Mouse (Mus musculus) neural tube, embryonic 15.5 days (tissue): Measurements from ENCODE around the gene Plpp1. TPM values are rescaled to one million over a fixed set of nuclear protein-coding genes. Genes with fewer than 3 reads are reported as not detected.

Experiments used
- ATAC-seq: fragments of 200-750 bp; cut with Nextera tagmentation; 2 replicates; pipeline ENCODE4 v1.8.0; 2017; ENCODE audit warnings: mild to moderate bottlenecking, moderate TSS enrichment, moderate library complexity; ENCODE audit not compliant: low FRiP score
- H3K27ac ChIP-seq: fragments of 300-500 bp; sonication (generic); replicated peaks from 2 replicates; pipeline ENCODE4 v1.5.1; 2015; ENCODE audit warnings: mild to moderate bottlenecking, inconsistent platforms
- H3K27me3 ChIP-seq: fragments of 300-500 bp; sonication (generic); replicated peaks from 2 replicates; pipeline ENCODE4 v1.6.1; 2015; ENCODE audit warnings: inconsistent platforms
- H3K36me3 ChIP-seq: fragments of 300-500 bp; sonication (generic); 2 replicates; pipeline ENCODE4 v1.6.1; 2015; ENCODE audit warnings: inconsistent platforms
- H3K4me1 ChIP-seq: fragments of 300-500 bp; sonication (generic); 2 replicates; pipeline ENCODE4 v1.6.1; 2015; ENCODE audit warnings: inconsistent platforms
- H3K4me2 ChIP-seq: fragments of 300-500 bp; sonication (generic); 2 replicates; pipeline ENCODE4 v1.6.1; 2015; ENCODE audit warnings: inconsistent platforms, mild to moderate bottlenecking, moderate library complexity
- H3K4me3 ChIP-seq: fragments of 300-500 bp; sonication (generic); replicated peaks from 2 replicates; pipeline ENCODE4 v1.5.1; 2015; ENCODE audit warnings: mild to moderate bottlenecking, inconsistent platforms
- H3K9ac ChIP-seq: fragments of 300-500 bp; sonication (generic); replicated peaks from 2 replicates; pipeline ENCODE4 v1.6.1; 2015; ENCODE audit warnings: mild to moderate bottlenecking, inconsistent platforms
- H3K9me3 ChIP-seq: fragments of 300-500 bp; sonication (generic); replicated peaks from 2 replicates; pipeline ENCODE4 v1.6.1; 2016; ENCODE audit warnings: inconsistent platforms
- WGBS: fragments of 180-500 bp; shearing (Covaris S2); methylation state at CpG from one replicate; pipeline ENCODE4 v1.1.7; 2015; ENCODE audit warnings: mixed read lengths; 5-methylcytosine and 5-hydroxymethylcytosine counted together
- polyA plus RNA-seq: library from polyadenylated mRNA; unstranded; fragments of >200 nt; fragmentation: Nextera tagmentation; extraction: Ambion mirVana; gene quantifications from 2 replicates; pipeline ENCODE4 v1.2.1, GENCODE M21; 2015

Gene Plpp1
- polyA plus RNA-seq, 1 experiment from 2014 or later, result 77.0 TPM

DNA sequence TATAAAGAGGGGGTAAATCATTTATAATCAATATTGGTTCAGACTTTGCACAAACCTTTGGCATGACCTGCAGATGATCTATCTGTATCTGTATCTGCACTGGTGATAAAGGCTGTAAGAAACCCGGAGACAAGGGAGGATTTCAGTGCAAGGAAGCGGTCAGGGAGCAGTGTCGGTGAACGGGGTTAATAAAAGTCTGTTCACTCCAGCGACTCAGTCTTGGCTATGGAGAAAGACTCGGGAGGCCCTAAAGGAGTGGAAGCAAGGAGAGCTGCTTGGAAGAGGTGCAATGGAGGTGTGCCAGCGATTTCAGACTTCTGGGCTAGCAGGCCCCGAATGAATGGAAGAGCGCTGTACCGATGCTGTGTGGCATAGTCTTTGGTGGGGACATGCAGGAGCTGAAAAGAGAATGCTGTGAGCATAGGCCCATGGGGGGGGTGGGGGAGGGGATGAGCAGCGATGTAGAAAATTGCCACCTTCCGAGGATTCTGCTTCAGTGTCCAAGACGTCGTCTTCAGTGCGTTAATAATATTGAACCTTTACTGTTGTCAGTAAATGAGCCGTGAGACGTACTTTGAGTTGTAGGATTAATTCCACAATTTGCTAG lies 53.2 kb downstream of the Plpp1 start:
- Histone ChIP-seq H3K9me3 (no peaks in the 10 kb centered on the region), H3K27ac (no peak overlapping the region), H3K4me3 (no peak overlapping the region), H3K27me3 (no peaks in the 10 kb centered on the region), H3K4me2 (no peak overlapping the region), H3K36me3 (peaks cover 9% of the 10 kb centered on the region), H3K4me1 (peaks cover 5% of the 10 kb centered on the region; the same call in 1 of the 2 replicates), H3K9ac (no peak overlapping the region)
- no peak for ATAC-seq
- WGBS, result 34% methylated on average over 17 of the region's 17 CpGs

DNA sequence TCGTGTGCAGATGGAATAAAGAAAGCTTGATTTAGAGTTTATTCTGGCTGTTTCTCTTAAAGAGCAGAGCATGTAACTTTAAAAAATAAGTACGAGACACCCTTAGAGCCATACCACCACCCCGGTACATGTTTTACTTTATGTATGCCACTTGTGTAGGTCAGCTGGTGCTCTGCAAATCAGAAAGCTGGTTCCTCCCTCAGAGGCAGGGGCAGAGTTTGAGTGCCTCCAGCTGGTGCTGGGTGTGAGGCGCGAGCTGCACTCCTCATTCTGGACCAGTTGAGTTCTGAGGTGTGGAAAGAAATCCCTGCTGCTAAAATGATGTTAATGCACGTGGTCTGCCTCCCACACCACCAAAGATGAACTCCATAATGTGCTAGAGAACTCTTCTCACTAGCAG lies 53.8 kb downstream of the Plpp1 start:
- no peak overlapping the region for H3K27ac ChIP-seq
- peaks cover 5% of the 10 kb centered on the region; the same call in 1 of the 2 replicates for H3K4me1 ChIP-seq
- WGBS, result 58% methylated on average over 6 of the region's 6 CpGs
- no peak overlapping the region for H3K9ac ChIP-seq
- no peak for ATAC-seq
- no peaks in the 10 kb centered on the region for H3K9me3 ChIP-seq
- peaks cover 13% of the 10 kb centered on the region for H3K36me3 ChIP-seq
- H3K4me2 ChIP-seq, result no peak overlapping the region
- no peaks in the 10 kb centered on the region for H3K27me3 ChIP-seq
- no peak overlapping the region for H3K4me3 ChIP-seq

DNA sequence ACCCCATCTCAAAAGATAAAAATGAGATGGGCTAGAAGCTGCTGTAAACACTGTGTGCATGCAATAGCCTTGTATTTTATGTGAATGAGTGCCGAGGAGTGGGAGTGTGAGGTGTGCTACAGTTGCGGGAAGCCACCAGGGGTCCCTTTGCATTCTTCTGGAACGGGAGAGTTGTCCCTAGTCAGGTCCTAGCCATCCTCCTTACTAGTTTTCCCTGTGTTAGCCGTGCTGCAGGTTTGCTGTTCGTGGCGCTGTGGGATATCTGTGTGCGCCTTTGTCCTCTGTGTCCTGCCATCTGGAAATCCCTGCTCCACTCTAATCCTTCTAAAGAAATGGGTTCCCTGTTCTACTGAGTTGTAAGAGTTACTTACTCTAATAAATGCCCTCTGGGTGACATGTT lies 57.3 kb downstream of the Plpp1 start:
- peaks cover 5% of the 10 kb centered on the region; the same call in 1 of the 2 replicates for H3K4me1 ChIP-seq
- H3K36me3 ChIP-seq, result peaks cover 27% of the 10 kb centered on the region
- no peaks in the 10 kb centered on the region for H3K27me3 ChIP-seq
- H3K4me2 ChIP-seq, result no peak overlapping the region
- ATAC-seq, result no peak
- H3K9me3 ChIP-seq, result no peaks in the 10 kb centered on the region
- no peak overlapping the region for H3K4me3 ChIP-seq
- H3K9ac ChIP-seq, result no peak overlapping the region
- H3K27ac ChIP-seq, result no peak overlapping the region
- WGBS, result 85% methylated on average over 7 of the region's 7 CpGs

DNA sequence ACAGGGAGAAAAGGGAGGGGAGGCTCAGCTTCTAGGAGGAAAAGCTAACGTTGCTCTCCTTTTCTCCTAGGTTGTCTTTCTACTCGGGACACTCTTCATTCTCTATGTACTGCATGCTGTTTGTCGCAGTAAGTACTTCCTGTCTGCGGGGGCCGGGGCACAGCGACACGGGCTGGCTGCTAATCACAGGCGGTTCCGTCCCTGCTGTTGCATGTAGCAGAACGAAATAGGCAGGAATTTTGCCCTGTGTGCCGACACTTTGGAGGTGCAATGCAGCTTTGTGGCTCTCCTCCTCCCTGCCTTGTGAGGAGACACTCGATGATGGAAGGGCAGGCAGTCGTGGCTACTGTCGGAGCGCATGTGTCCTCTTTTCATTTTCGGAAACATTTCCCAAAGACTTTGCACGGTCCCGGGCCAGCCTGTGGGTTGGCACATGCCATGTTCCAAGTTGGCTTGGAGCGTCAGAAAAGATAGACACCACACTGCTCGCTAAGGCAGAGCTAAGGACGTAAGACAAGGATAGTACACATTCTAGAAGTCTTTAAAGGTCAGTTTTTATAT lies 59.1 kb downstream of the Plpp1 start:
- 90% methylated on average over 21 of the region's 21 CpGs for WGBS
- ATAC-seq, result no peak

DNA sequence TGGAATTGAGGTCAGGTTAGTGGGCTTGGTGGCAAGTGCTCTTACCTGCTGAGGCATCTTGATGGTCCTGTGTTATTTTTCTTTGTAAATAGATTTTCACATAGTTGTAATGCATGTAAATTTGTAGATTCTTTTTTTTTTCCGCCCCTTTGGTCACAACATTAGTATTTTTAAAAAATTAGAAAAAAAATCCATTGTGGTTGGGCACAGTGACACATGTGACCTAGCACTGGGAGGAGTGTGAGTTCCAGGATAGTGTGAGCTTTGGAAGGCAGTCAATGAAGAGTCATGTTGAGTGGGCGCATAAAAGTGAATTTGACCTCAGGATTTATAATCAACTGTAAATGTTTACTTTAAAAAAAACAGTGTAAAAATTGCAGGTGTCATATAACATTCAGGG lies 59.8 kb downstream of the Plpp1 start:
- 92% methylated on average over 2 of the region's 2 CpGs for WGBS
- no peaks in the 10 kb centered on the region for H3K9me3 ChIP-seq
- H3K27ac ChIP-seq, result no peak overlapping the region
- H3K4me2 ChIP-seq, result no peak overlapping the region
- no peaks in the 10 kb centered on the region for H3K27me3 ChIP-seq
- H3K9ac ChIP-seq, result no peak overlapping the region
- no peaks in the 10 kb centered on the region for H3K4me1 ChIP-seq
- ATAC-seq, result no peak
- H3K36me3 ChIP-seq, result peaks cover 36% of the 10 kb centered on the region
- H3K4me3 ChIP-seq, result no peak overlapping the region

More for the DNA sequence above, 59.1 kb downstream of the Plpp1 start:
- Histone ChIP-seq H3K9me3 (no peaks in the 10 kb centered on the region), H3K4me2 (no peak overlapping the region), H3K27ac (no peak overlapping the region), H3K36me3 (peaks cover 33% of the 10 kb centered on the region), H3K27me3 (no peaks in the 10 kb centered on the region), H3K9ac (no peak overlapping the region), H3K4me3 (no peak overlapping the region), H3K4me1 (no peaks in the 10 kb centered on the region)

DNA sequence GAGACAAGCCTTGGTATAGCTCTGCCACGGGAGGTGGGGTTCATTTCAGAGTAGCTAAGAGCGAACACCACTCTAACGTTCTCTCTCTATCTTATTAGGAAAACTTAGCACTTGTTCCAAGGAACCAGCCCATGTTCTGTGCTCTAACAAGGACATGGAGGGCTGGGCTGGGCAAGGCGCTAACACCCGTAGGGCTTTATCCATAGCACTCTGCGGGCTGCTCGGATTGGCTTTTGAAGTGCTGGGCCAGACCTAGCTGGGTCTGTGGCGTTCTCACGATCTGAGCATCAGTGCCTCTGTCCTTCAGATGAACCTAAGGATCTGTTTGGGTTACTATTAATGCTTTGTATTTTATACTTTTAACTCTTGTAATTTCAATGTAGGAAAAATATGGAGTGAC lies 60.3 kb downstream of the Plpp1 start:
- Histone ChIP-seq H3K27me3 (no peaks in the 10 kb centered on the region), H3K4me3 (no peak overlapping the region), H3K9ac (no peak overlapping the region), H3K4me1 (no peaks in the 10 kb centered on the region), H3K36me3 (peaks cover 41% of the 10 kb centered on the region), H3K4me2 (no peak overlapping the region), H3K9me3 (no peaks in the 10 kb centered on the region), H3K27ac (no peak overlapping the region)
- WGBS, result 95% methylated on average over 9 of the region's 9 CpGs
- no peak for ATAC-seq

DNA sequence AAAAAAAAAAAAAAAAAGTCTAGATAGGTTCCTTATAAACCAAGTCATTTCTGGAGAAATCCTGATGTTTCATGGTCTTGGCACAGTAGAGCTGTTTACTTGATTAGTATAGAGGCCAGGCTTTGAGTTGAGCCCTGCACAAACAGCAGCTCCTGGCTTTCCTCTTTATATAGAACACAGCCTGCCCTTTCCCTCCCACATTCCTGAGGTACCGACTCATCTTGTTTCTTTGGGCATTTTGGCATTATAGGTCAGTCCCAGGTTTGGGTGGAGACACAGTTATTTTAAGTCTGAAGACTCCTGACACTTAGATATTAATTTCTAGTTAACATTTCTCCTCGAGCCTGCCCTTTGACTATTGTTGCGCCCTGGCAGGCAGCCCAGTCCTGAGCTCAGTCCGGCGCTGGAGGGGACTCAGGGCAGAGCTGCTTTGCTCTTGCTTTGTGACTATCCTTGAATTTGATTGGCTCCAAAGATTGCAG lies 61.3 kb downstream of the Plpp1 start:
- no peak for ATAC-seq
- H3K9ac ChIP-seq, result no peak overlapping the region
- 47% methylated on average over 5 of the region's 5 CpGs for WGBS
- no peaks in the 10 kb centered on the region for H3K9me3 ChIP-seq
- H3K27ac ChIP-seq, result no peak overlapping the region
- H3K27me3 ChIP-seq, result no peaks in the 10 kb centered on the region
- H3K4me3 ChIP-seq, result no peak overlapping the region
- no peak overlapping the region for H3K4me2 ChIP-seq
- H3K36me3 ChIP-seq, result peaks cover 48% of the 10 kb centered on the region
- no peaks in the 10 kb centered on the region for H3K4me1 ChIP-seq

DNA sequence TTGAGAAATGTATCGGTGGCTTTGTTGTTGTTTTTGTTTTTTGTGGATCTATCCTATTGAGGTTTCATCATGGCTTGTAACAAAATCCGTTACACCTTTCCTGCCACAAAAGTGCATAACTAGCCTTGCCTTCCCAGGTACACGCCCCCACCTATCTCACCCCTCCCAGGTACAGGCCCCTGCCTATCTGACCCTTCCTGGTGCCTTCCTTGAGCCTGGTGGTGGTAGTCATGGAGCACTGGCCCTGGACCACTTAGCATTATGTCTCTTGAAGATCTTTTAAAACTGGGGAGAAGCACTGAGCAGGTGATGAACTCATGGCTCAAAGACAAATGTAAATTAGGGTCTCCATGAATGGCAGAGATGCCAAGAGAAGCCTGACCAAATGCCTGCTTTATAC lies 61.8 kb downstream of the Plpp1 start:
- no peak for ATAC-seq
- Histone ChIP-seq H3K27ac (no peak overlapping the region), H3K27me3 (no peaks in the 10 kb centered on the region), H3K36me3 (peaks cover 46% of the 10 kb centered on the region), H3K4me2 (no peak overlapping the region), H3K4me1 (no peaks in the 10 kb centered on the region), H3K4me3 (no peak overlapping the region), H3K9me3 (no peaks in the 10 kb centered on the region), H3K9ac (no peak overlapping the region)
- 83% methylated on average over 3 of the region's 3 CpGs for WGBS

DNA sequence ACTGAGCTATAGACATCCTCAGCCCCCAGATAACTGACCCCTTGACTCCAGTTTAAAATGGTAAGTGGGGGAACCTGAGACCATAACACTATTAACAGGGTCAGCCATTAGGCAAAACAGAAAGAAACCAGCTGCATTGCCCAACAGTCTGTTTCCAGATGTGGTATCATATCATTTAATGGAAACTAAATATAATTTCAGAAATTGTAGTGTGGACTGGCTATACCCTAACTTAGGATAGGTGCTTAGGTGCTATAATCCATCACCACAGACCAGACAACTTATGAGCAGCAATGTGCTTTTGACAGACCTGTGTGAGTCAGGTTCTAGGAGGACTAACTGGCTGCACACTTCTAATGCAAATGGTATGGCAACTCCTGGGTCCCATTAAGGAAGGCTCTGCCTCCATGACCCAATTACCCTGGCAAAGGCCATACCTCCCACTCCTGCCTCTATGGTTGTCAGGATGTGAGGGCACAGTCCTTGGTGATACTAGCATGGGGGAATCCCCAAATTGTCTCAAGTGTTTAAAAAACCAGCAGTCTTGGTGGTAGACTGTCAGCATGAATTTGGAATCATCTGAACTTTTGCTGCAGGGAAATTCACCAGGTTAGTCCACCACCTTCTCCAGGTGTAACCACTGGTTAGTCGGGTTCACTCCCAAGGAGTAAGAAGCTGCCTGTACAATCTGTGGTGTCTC lies 62.5 kb downstream of the Plpp1 start:
- 100% methylated on average over 1 of the region's 1 CpGs for WGBS
- H3K36me3 ChIP-seq, result peaks cover 53% of the 10 kb centered on the region
- no peak overlapping the region for H3K27ac ChIP-seq
- H3K9ac ChIP-seq, result no peak overlapping the region
- H3K4me1 ChIP-seq, result no peaks in the 10 kb centered on the region
- no peak overlapping the region for H3K4me3 ChIP-seq
- ATAC-seq, result no peak
- no peaks in the 10 kb centered on the region for H3K9me3 ChIP-seq
- no peak overlapping the region for H3K4me2 ChIP-seq
- no peaks in the 10 kb centered on the region for H3K27me3 ChIP-seq

DNA sequence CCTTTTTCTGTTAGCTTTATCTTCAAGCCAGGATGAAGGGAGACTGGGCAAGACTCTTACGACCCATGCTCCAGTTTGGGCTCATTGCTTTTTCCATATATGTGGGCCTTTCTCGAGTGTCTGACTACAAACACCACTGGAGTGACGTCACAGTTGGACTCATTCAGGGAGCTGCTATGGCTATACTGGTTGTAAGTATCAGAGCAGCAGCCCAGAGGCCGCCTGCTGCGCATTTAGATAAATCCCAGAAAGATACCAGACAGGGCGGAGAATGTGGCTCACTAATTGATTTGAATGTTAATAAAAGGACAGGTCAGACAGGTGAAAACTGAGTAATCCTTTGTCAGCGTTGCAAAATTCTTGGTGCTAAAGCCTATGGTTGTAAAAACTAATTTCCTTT lies 66.2 kb downstream of the Plpp1 start:
- Histone ChIP-seq H3K9me3 (no peaks in the 10 kb centered on the region), H3K9ac (no peak overlapping the region), H3K4me2 (no peak overlapping the region), H3K27me3 (no peaks in the 10 kb centered on the region), H3K4me1 (no peaks in the 10 kb centered on the region), H3K27ac (no peak overlapping the region), H3K36me3 (peaks cover 69% of the 10 kb centered on the region), H3K4me3 (no peak overlapping the region)
- WGBS, result 91% methylated on average over 7 of the region's 7 CpGs
- ATAC-seq, result no peak

DNA sequence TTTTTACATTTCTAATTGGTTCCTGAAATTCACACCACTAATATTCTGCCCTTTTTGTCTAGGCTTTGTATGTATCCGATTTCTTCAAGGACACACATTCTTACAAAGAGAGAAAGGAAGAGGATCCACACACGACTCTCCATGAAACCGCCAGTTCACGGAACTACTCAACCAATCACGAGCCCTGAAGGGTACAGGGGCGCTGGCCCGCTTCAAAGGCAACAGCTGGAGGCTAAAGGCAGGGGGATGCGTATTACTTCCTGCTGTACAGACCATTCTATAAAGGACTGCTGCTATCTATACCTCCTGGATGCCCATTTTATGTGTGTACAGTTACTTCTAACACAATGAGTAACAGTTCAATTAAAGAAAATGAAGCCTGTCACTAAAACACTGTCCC lies 66.8 kb downstream of the Plpp1 start:
- Histone ChIP-seq H3K36me3 (peaks cover 75% of the 10 kb centered on the region), H3K4me2 (no peak overlapping the region), H3K4me3 (no peak overlapping the region), H3K27me3 (no peaks in the 10 kb centered on the region), H3K27ac (no peak overlapping the region), H3K4me1 (no peaks in the 10 kb centered on the region), H3K9me3 (no peaks in the 10 kb centered on the region), H3K9ac (no peak overlapping the region)
- WGBS, result 91% methylated on average over 8 of the region's 8 CpGs
- ATAC-seq, result no peak

DNA sequence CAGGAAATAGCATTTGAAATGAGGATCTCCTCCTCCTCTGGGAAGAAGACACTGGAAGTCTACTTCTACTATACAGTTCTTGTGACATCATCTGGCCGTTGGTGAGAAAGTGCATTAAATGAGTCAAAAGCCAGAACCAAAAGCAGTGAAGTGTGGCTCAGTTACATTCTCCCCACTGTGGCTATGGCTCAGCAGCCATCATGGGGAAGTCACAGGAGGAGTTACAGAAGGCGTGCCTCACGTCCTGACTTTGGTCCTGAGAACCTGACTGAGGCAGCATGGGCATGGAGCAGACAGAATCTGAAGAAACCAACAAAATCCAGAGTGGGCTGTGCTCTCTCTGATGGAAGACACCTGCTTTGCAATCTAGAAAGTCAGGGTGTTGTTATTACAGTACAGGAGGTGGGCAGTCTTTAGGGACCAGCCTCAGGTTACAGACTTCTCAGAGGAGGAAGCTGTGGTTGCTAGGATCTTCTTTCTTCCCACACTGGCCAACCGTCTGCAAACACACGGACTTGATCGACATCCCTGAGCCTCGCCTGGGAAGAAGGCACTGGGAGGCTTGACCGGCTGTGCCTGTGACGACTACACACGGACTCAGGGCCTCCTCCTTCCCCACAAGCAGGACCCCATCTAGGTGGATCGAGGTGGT lies 69.6 kb downstream of the Plpp1 start:
- H3K27me3 ChIP-seq, result no peaks in the 10 kb centered on the region
- H3K4me1 ChIP-seq, result no peaks in the 10 kb centered on the region
- no peak overlapping the region for H3K27ac ChIP-seq
- no peak overlapping the region for H3K4me3 ChIP-seq
- H3K9me3 ChIP-seq, result no peaks in the 10 kb centered on the region
- 91% methylated on average over 11 of the region's 11 CpGs for WGBS
- H3K4me2 ChIP-seq, result no peak overlapping the region
- H3K9ac ChIP-seq, result no peak overlapping the region
- peaks cover 87% of the 10 kb centered on the region for H3K36me3 ChIP-seq
- no peak for ATAC-seq
